Mouse (Mus musculus) heart, postnatal 14 days (tissue): ENCODE measurements around the gene Odf4. TPM values are rescaled to one million over a fixed set of nuclear protein-coding genes. Genes with fewer than 3 reads are reported as not detected.

Experiments
- DNase-seq, 2 experiments: peaks; one replicate each; pipeline ENCODE4 v3.0.0; 2021 to 2022
- intact Hi-C: fragments of 180-260 bp; cut with DNase I; formaldehyde crosslinking; loops from one replicate; pipeline ENCODE4 v1.15.1; 2025
- total RNA-seq, 2 experiments: library from RNA; stranded (reverse); gene quantifications; 2 replicates each; pipeline ENCODE4 v1.2.3; 2021

The Odf4 gene
- total RNA-seq, 2 experiments from 2014 or later, result not detected

DNA sequence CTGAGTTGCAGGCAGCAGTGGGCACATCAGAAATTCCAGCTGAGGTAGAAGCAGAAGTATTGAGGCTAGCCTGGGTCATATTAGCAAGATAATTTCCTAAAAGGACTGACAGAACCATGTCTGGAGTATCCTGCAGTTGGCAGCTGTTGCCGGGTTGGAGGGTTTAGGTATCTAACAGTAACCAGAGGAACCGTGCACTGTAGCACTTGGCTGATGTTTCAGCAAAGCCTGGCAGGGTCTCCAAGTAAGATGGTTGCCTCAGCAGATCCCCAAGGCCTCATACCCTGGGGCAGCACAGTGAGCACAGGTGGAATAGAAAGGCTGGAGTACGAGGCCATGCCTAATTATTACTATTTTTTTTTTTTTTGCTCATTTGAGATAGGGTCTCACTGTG lies 21.7 kb downstream of the Odf4 start:
- intact Hi-C loops, result loop anchor here (5.0 kb wide), 1 partner anchor 47 kb away; no protein-coding TSS in a partner anchor
- no peak for DNase-seq

GRCm38 (mm10) chr11:68904375-68905137 lies 22.3 kb downstream of the Odf4 start:
- peak; percentile 78 to 87 for DNase-seq
- intact Hi-C loops, result loop anchor here (1.0 to 5.0 kb wide), 3 partner anchors 48 to 78 kb away; partner anchors contain the start of gene Slc25a35

DNA sequence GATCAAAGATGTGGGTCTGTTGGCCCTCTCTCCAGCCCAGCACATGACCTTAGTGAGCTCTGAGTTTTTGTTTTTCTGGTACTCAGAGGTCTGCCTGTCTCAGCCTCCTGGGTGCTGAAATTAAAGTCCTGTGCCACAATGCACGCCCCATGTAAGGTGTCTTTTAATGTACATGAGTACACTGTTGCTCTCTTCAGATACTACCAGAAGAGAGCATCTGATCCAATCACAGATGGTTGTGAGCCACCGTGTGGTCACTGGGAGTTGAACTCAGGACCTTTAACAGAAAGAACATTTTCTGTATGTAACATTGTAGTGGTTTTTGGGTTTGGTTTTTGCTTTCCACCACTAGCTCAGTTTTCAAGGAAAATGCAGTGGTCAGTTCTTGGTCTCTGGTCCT lies 23.1 kb downstream of the Odf4 start:
- intact Hi-C loops, result loop anchor here (1.0 to 5.0 kb wide), 3 partner anchors 64 to 129 kb away; partner anchors contain the start of gene Slc25a35
- no peak for DNase-seq

DNA sequence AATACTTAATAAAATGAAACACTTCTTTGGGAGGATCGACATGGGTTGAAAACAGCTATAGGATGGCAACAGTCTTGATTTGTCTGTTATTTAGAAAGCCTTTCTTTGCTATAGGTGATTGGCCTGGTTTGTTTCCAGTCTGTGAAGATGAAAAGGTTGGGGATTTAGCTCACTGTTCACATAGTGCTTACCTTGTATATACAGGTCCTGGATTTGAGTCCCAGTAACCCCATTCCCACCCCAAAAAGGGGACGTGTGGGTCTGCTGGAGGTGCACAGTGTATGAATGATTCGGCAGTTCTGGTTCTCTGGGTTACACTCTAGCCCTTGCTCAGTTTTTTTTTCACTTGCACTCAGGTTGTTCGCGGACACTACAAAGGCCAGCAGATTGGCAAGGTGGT lies 24.1 kb downstream of the Odf4 start:
- no peak for DNase-seq
- intact Hi-C loops, result loop anchor here (2.0 to 5.0 kb wide), 2 partner anchors 64 to 130 kb away; partner anchors contain the start of gene Slc25a35

GRCm38 (mm10) chr11:68902367-68902766 lies 24.5 kb downstream of the Odf4 start:
- intact Hi-C loops, result loop anchor here (2.0 to 5.0 kb wide), 2 partner anchors 65 to 130 kb away; partner anchors contain the start of gene Slc25a35
- DNase-seq, result no peak

- intact Hi-C loops, result loop anchor here (2.0 to 5.0 kb wide), 2 partner anchors 65 to 131 kb away; partner anchors contain the start of gene Slc25a35
- DNase-seq, result no peak
These were observed 24.9 kb downstream of the Odf4 start for GRCm38 (mm10) chr11:68902047-68902364.

DNA sequence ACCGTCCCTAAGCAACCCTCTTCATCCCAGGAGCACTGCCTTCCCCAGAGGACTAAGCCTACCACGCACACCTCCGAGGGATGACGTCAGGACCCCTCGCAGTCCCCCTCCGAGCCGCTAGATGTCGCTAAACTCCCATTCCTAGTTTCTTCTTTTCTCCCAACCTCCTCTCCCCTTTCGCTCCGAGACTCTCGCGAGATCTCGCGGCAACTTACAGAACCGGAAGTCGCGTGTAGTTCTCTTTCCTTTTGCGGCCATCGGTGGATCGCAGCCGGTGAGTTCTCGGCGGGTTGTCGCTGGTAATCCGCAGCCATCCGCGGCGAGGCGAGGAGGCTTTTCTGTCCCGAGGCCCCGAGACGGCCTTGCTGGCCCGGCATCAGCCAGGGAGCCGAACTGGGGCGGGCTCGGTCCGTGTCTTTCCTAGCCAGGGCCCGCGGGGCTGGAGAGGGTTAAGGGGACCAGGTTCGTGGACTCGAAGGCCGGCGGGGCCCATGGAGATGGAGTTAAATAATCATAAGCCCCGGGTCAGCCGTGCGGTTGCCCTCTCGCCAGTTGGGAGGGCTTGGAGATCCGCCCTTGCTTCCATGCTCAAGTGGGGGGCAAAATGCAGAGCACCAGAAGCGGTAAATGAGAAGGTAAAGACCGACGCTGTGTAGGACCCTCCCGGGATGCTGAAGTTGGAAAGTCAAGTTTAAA lies 25.4 kb downstream of the Odf4 start, which contains the start of gene Rpl26:
Gene Rpl26 (plus strand): TSS at position 233 of the 696 bp plus-strand sequence.
- peak; percentile 97 to 98 for DNase-seq
- intact Hi-C loops, result loop anchor here (2.0 to 5.0 kb wide), 2 partner anchors 66 to 131 kb away; partner anchors contain the start of gene Slc25a35

DNA sequence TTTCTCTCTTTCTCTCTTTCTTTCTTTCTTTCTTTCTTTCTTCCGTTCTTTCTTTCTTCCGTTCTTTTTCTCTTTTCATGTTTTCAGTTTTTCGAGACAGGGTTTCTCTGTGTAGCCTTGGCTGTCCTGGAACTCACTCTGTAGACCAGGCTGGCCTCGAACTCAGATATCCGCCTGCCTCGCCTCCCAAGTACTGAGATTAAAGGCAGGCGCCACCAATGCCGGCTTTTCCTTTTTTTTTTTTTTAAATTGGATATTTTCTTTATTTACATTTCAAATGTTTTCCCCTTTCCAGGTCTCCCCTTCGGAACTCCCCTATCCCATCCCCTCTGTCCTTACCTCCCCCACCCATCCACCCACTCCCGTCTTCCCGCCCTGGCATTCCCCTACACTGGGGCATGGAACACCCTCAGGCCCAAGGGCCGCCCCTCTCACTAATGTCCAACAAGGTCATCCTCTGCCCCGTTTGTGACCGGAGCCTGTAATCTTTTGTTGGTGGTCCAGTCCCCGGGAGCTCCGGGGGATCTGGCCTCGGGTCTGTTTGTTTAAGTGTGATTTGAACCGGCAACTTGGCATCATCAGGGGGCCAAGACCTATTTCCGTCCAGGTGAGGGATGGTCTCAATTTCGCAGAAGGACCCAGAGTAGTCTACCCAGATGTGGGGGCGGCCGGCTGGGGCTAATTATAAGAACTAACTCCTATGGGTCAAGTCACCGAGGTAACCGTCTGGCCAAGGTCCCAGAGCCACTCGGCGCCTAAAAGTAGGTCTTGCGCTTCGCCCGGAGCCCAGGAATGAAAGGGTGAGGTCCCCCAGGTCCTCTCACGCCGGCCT lies 26.1 kb downstream of the Odf4 start:
- DNase-seq, result no peak
- intact Hi-C loops, result loop anchor here (5.0 kb wide), 1 partner anchor 67 kb away; the partner anchor contains the start of gene Slc25a35

- intact Hi-C loops, result loop anchor here (5.0 kb wide), 1 partner anchor 67 kb away; the partner anchor contains the start of gene Slc25a35
- DNase-seq, result no peak
These were observed 27.1 kb downstream of the Odf4 start for GRCm38 (mm10) chr11:68899815-68900214.

DNA sequence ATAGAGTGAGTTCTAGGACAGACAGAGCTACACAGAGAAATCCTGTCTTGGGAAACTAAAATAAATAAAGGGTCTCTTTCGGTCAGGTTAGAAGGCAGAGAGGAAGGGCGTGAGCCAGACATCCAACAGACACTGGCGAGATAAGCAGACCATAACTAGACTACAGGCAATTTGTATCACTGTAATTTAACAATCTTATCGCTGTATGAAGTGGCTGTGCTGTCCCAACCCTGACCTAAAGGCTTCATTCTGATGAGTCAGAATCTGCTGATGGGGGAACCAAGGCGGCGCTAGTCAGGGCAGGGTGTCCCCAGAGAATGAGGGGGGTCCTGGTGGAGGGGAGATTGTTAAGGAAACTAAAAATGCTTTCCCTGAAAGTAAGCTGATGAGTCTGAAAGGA lies 28.1 kb downstream of the Odf4 start:
- intact Hi-C loops, result no loop called here

DNA sequence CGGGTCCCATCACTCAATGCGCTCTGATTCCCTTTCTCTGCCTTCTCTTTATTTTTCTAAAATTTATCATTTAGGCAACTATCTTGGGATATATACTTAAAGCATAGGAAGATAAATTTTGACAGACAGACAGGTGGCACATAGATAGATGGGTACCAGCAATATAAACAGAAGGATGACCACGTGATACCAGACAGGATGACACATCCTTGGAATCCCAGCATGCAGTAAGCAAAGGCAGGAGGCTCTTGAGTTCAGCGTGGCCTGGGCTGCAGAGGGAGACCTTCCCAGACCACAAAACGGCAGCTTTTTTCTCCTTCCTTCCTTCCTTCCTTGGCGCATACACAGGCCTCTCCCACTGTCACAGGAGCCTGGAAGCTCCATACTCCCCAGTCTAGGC lies 29.0 kb downstream of the Odf4 start:
- DNase-seq, result no peak
- intact Hi-C loops, result no loop called here

More for the DNA sequence above, 28.1 kb downstream of the Odf4 start:
- no peak for DNase-seq

DNA sequence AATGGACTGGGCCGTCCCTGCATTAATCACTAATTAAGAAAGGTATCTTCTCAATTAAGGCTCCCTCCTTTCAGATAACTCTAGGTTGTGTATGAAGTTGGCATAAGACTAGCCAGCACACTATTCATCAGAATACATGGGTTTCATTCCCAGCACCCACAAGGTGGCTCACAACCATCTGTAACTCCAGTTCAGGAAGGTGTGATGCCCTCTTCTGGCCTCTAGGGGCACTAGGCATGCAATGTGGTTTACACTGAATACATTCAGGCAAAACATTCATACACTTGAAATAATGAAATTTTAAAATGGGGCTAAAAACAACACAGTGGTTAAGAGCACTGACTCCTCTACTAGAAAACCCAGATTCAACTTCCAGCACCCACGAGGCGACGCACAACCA lies 29.8 kb downstream of the Odf4 start:
- DNase-seq, result peak in 1 of 2 experiments; percentile 37
- intact Hi-C loops, result no loop called here

DNA sequence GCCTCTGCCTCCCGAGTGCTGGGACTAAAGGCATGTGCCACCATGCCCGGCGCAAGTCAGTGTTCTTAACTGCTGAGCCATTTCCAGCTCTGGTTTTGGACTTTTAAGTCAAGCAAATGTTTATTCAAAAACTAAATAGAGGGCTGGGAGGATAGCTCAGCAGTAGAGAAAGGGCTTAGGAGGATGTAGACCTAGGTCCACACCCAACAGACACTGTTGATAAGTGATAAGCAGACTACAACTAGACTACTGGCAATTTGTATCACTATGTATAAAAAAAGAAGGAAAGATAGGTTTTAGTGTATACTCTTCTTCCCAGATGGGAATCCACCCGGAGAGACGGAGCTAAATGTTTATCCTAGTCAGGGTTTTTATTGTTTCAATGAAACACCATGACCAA lies 30.6 kb downstream of the Odf4 start:
- DNase-seq, result no peak
- intact Hi-C loops, result no loop called here

DNA sequence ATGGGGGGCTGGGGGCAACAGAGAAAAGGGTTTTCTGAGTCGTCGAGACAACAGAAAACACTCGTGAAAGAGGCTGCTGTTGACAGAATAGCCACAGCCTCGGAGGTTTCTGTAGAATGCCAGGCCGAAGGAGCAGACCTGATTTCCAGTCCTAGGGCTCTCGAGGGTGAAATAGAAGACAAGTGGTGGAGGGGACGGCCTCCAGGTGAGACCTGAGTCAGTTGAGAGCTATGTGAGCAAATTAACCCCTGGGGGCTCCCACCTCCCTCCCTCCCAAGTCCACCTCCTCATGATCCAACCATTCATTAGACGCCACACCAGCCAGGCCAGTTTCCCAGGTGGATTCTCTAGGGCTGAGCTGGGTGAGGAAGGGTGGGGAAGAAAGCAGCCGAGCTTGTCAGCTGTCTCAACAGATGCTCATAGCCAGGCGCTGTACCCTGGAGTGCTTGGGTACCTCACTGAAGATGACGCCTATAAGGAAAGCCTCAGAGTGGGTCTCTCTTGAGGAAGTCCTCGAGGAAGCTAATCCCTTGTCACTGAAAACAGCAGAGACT lies 32.9 kb downstream of the Odf4 start:
- intact Hi-C loops, result no loop called here
- no peak for DNase-seq

- DNase-seq, result no peak
- intact Hi-C loops, result no loop called here
These were observed 34.5 kb downstream of the Odf4 start for GRCm38 (mm10) chr11:68892233-68892832.

DNA sequence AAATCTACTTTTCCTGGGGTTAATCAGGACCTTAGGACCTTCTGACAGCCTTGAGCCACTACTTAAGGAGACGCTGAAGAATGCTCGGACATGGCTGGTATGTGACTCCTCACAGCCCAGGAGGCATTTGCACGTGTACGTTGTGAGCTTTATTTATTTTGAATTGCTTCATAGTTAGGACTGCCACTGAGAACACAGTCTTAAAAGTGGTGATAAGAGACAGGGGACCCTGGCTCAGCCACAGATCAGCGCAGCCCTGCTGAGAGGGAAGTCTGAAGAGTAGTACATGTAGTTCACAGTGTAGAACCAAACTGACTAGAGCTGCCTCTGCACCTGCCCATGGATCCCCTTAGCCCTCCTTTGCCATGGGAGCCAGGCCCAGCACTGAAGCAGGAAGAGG lies 35.1 kb downstream of the Odf4 start:
- intact Hi-C loops, result no loop called here
- no peak for DNase-seq

- DNase-seq, result no peak
- intact Hi-C loops, result no loop called here
These were observed 36.3 kb downstream of the Odf4 start for GRCm38 (mm10) chr11:68890625-68891024.

- DNase-seq, result no peak
- intact Hi-C loops, result no loop called here
These were observed 38.2 kb downstream of the Odf4 start for GRCm38 (mm10) chr11:68888653-68889052.

- no peak for DNase-seq
- intact Hi-C loops, result no loop called here
These were observed 38.6 kb downstream of the Odf4 start, which contains the start of gene Rnf222 for GRCm38 (mm10) chr11:68888253-68888652. TSS of gene Rnf222 (plus strand) at chr11:68888553.

DNA sequence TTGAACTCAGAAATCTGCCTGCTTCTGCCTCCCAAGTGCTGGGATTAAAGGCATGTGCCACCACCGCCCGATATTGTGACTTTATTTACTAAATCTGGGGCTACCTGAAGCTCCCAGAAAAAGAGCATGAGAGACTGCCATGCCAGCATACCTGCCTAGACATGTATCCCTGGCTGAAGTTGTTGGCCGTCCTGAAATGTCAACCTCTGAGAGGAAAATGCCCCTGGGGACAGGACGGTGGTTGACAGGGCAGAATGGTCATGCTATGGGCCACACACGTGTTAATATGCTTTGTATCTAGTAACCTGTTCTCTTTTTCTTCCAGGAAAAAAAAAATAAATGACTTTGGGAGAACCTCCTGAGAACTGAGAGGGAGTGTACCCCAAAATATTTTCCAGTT lies 40.8 kb downstream of the Odf4 start:
- DNase-seq, result no peak
- intact Hi-C loops, result no loop called here
